Mouse (Mus musculus): ENCODE measurements at regions not wholly inside any gene's neighbourhood (a gene's known extent, or its start where the extent isn't known, plus 50 kb on each side); places are given as distances from the start of the nearest gene placed in this dataset.

GRCm38 (mm10) chr6:22448906-22449305 lies 92.9 kb upstream of the Fam3c start:
- no peak for TF ChIP-seq CTCF (IDR thresholded peaks at IDR 0.05; ENCODE audit: low read depth, low read length)
- TF ChIP-seq POLR2A (IDR thresholded peaks at IDR 0.05; ENCODE audit: borderline replicate concordance, low read depth, low read length): no peak
